Mouse (Mus musculus) stomach, embryonic 16.5 days (tissue): Measurements from ENCODE around the gene Nbea. TPM values are rescaled to one million over a fixed set of nuclear protein-coding genes. Genes with fewer than 3 reads are reported as not detected.

Experiments
- ATAC-seq: fragments of 200-750 bp; cut with Nextera tagmentation; 2 replicates; pipeline ENCODE4 v1.8.0; 2017; ENCODE audit warnings: moderate number of reproducible peaks, moderate TSS enrichment; ENCODE audit not compliant: insufficient read depth, low FRiP score
- H3K27ac ChIP-seq: fragments of 300-500 bp; sonication (generic); 2 replicates; pipeline ENCODE4 v1.5.1; 2014; ENCODE audit warnings: low read length
- H3K27me3 ChIP-seq: fragments of 300-500 bp; sonication (generic); 2 replicates; pipeline ENCODE4 v1.6.1; 2014; ENCODE audit warnings: low read length, control low read depth, mixed read lengths; ENCODE audit not compliant: control insufficient read depth, insufficient read depth
- H3K36me3 ChIP-seq: fragments of 300-500 bp; sonication (generic); 2 replicates; pipeline ENCODE4 v1.6.1; 2014; ENCODE audit warnings: low read length; ENCODE audit not compliant: control insufficient read depth, insufficient read depth
- H3K4me1 ChIP-seq: fragments of 300-500 bp; sonication (generic); 2 replicates; pipeline ENCODE4 v1.6.1; 2014; ENCODE audit warnings: low read length, control low read depth, mixed read lengths; ENCODE audit not compliant: control insufficient read depth, insufficient read depth
- H3K4me2 ChIP-seq: fragments of 300-500 bp; sonication (generic); 2 replicates; pipeline ENCODE4 v1.6.1; 2014; ENCODE audit warnings: low read depth, low read length, mixed read lengths
- H3K4me3 ChIP-seq: fragments of 300-500 bp; sonication (generic); replicated peaks from 2 replicates; pipeline ENCODE4 v1.5.1; 2014; ENCODE audit warnings: mild to moderate bottlenecking, low read length
- H3K9ac ChIP-seq: fragments of 300-500 bp; sonication (generic); 2 replicates; pipeline ENCODE4 v1.6.1; 2014; ENCODE audit warnings: low read length
- H3K9me3 ChIP-seq: fragments of 300-500 bp; sonication (generic); replicated peaks from 2 replicates; pipeline ENCODE4 v1.6.1; 2016; ENCODE audit warnings: low read length, control low read depth; ENCODE audit not compliant: control insufficient read depth
- WGBS: fragments of 180-500 bp; shearing (Covaris S2); extraction: QIAGEN DNeasy Blood & Tissue Kit; methylation state at CpG from one replicate; pipeline ENCODE4 v1.1.7; 2014; 5-methylcytosine and 5-hydroxymethylcytosine counted together
- polyA plus RNA-seq: library from polyadenylated mRNA; unstranded; fragments of >200 nt; fragmentation: Nextera tagmentation; extraction: Ambion mirVana; gene quantifications from 2 replicates; pipeline ENCODE4 v1.2.1, GENCODE M21; 2015

Nbea gene
- polyA plus RNA-seq, 1 experiment from 2014 or later, result 10.4 TPM

- Histone ChIP-seq H3K4me3 (no peak overlapping the region), H3K27me3 (no peaks in the 10 kb centered on the region), H3K9ac (no peak overlapping the region), H3K4me2 (no peak overlapping the region), H3K27ac (no peak overlapping the region), H3K4me1 (no peaks in the 10 kb centered on the region), H3K9me3 (no peaks in the 10 kb centered on the region), H3K36me3 (no peaks in the 10 kb centered on the region)
- 60% methylated on average over 5 of the region's 5 CpGs for WGBS
- no peak for ATAC-seq
These were observed 517.6 kb downstream of the Nbea start for GRCm38 (mm10) chr3:55665928-55666327.

DNA sequence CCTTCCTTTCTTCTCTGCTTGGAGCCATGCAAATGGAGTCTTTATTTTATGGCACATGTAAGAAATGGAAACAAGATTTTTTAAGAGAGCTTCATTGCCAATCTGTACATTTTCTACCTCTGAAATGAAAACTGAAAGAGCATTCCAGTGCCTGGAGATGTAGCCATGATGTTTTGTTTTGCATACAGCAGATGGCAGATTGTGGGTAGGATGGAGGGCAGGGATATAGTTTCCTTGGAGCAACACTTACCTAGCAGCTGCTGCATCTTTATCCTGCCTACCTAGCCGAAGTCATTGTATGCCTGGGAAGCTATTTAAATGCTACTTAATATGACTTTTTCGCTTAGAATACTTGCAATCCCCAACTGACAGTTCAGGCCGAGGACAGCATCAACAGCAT lies 518.8 kb downstream of the Nbea start:
- Histone ChIP-seq H3K4me1 (no peaks in the 10 kb centered on the region), H3K27me3 (no peaks in the 10 kb centered on the region), H3K4me3 (no peak overlapping the region), H3K27ac (no peak overlapping the region), H3K4me2 (no peak overlapping the region), H3K9ac (no peak overlapping the region), H3K36me3 (no peaks in the 10 kb centered on the region), H3K9me3 (no peaks in the 10 kb centered on the region)
- 85% methylated on average over 3 of the region's 3 CpGs for WGBS
- no peak for ATAC-seq

DNA sequence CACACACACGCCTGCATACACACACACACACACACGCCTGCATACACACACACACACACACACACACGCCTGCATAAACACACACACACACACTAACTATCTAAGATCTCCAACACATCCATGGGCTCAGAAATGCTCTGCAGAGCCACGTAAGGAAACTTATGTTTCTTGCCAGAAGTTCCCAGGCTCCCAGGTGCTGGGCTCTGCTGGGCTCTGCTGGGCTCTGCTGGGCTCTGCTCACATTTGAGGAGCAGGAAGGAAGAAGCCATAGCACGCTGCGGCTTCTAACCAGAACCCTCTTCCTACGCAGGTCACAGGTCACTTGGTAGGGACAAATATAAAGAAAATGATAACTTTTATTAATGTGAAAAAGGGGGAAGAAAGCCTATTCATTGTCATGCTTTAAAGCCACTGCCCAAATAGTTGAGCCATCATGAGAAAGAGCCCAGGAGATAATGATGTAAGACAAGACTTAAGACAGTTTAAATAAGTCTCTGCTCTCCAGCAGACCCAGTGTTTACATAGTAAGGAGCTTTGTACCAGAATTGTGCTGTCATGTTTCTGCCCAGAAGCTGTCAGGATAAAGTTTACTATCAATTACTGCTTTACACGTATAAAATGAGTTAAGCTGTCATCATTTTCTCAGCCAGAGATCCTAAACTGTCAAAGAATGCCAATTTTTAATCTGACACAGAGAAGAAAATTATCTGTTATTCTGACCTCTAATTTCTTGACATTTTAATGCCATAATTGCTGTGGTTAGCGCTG lies 521.6 kb downstream of the Nbea start:
- no peak overlapping the region for H3K9ac ChIP-seq
- H3K36me3 ChIP-seq, result no peaks in the 10 kb centered on the region
- no peak for ATAC-seq
- WGBS, result 46% methylated on average over 8 of the region's 9 CpGs
- no peak overlapping the region for H3K4me3 ChIP-seq
- no peaks in the 10 kb centered on the region for H3K9me3 ChIP-seq
- no peaks in the 10 kb centered on the region for H3K4me1 ChIP-seq
- H3K4me2 ChIP-seq, result no peak overlapping the region
- H3K27ac ChIP-seq, result no peak overlapping the region
- no peaks in the 10 kb centered on the region for H3K27me3 ChIP-seq

DNA sequence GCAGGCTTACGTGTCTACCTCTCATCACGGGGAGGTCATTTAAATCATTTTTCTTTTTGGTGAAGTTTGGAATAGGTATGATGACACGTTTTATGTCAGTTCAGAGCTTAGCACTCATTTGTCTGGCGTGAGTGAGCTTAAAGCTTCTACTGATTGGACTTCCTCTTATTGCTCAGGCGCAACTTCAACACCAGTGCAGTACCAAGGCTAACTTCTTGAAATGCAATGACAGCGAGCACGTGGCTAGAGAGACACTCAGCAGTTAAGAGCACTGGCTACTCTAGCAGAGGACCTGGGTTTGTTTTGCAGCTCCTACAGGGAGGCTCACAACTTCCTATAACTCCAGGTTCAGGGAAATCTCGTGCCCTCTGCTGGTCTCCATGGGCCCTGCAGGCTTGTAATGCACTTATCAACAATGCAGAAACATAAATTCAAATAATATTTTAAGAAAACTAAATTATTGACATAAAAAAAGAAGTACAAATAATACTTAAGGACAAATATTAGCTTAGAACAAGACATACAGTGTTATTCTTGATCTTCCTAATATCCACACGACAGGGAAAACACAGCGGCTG lies 523.2 kb downstream of the Nbea start:
- Histone ChIP-seq H3K4me1 (no peaks in the 10 kb centered on the region), H3K36me3 (no peaks in the 10 kb centered on the region), H3K4me3 (no peak overlapping the region), H3K9me3 (no peaks in the 10 kb centered on the region), H3K27ac (no peak overlapping the region), H3K4me2 (no peak overlapping the region), H3K9ac (no peak overlapping the region), H3K27me3 (no peaks in the 10 kb centered on the region)
- 85% methylated on average over 10 of the region's 10 CpGs for WGBS
- ATAC-seq, result no peak

GRCm38 (mm10) chr3:55659558-55660215 lies 523.8 kb downstream of the Nbea start:
- ATAC-seq, result no peak
- H3K9me3 ChIP-seq, result no peaks in the 10 kb centered on the region

DNA sequence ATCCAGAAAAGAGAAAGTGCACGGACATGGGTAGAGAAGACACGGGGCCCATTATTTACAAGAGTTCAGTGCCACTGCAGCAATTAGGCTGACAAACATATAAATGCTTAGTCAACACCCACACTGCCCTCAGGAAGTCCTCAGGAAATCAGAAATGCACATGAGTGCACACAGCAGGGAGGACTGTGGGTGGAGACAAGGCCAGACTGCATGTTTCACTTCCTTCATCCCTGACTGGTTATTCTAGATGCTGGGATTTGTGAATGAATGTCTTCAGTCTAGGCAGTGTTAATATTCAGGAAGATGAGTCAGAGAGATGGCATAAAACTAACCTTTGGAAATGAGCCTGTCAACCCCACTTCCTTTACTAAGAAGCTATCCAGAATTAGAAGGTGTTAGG lies 531.2 kb downstream of the Nbea start:
- Histone ChIP-seq H3K4me1 (no peaks in the 10 kb centered on the region), H3K4me3 (no peak overlapping the region), H3K9me3 (no peaks in the 10 kb centered on the region), H3K27ac (0 out of 2 replicates have a peak overlapping the region, but pooled peaks have one; percentile 26), H3K4me2 (no peak overlapping the region), H3K36me3 (no peaks in the 10 kb centered on the region), H3K9ac (no peak overlapping the region), H3K27me3 (no peaks in the 10 kb centered on the region)
- ATAC-seq, result 0 out of 2 replicates have a peak, but pooled peaks have one; percentile 62
- WGBS, result 62% methylated on average over 2 of the region's 2 CpGs

More at GRCm38 (mm10) chr3:55659558-55660215, 523.8 kb downstream of the Nbea start:
- Histone ChIP-seq H3K4me1 (no peaks in the 10 kb centered on the region), H3K4me2 (no peak overlapping the region), H3K9ac (no peak overlapping the region), H3K27me3 (no peaks in the 10 kb centered on the region), H3K4me3 (no peak overlapping the region), H3K27ac (no peak overlapping the region), H3K36me3 (no peaks in the 10 kb centered on the region)
- 51% methylated on average over 7 of the region's 7 CpGs for WGBS

DNA sequence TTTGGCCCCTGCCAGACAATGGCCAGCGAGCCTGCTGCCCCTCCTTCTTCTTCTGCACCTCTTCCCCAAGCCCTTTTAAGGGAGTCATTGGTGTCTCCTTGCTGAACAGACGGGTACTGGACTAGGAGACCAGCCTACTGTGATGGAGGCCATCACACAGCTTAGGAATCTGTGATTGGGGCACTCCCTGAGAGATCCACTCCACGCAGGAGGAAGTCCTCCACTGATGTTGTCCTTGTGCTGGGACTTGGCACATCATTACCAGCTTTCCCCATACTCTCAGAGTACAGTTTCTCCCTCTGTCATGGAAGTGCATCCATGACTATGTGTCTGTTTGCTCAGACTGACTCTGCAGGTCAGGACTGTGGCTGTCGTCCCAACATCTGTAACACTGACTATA lies 531.6 kb downstream of the Nbea start:
- no peak for ATAC-seq
- H3K27me3 ChIP-seq, result no peaks in the 10 kb centered on the region
- H3K4me1 ChIP-seq, result no peaks in the 10 kb centered on the region
- H3K9me3 ChIP-seq, result no peaks in the 10 kb centered on the region
- no peak overlapping the region for H3K4me2 ChIP-seq
- no peaks in the 10 kb centered on the region for H3K36me3 ChIP-seq
- no peak overlapping the region for H3K9ac ChIP-seq
- 0 out of 2 replicates have a peak overlapping the region, but pooled peaks have one; percentile 26 for H3K27ac ChIP-seq
- WGBS, result 68% methylated on average over 4 of the region's 4 CpGs
- no peak overlapping the region for H3K4me3 ChIP-seq

- Histone ChIP-seq H3K27me3 (no peaks in the 10 kb centered on the region), H3K4me2 (no peak overlapping the region), H3K36me3 (no peaks in the 10 kb centered on the region), H3K27ac (no peak overlapping the region), H3K9me3 (no peaks in the 10 kb centered on the region), H3K4me1 (no peaks in the 10 kb centered on the region), H3K9ac (no peak overlapping the region), H3K4me3 (no peak overlapping the region)
- 62% methylated on average over 5 of the region's 5 CpGs for WGBS
- ATAC-seq, result no peak
These were observed 534.0 kb downstream of the Nbea start for GRCm38 (mm10) chr3:55649541-55649940.

DNA sequence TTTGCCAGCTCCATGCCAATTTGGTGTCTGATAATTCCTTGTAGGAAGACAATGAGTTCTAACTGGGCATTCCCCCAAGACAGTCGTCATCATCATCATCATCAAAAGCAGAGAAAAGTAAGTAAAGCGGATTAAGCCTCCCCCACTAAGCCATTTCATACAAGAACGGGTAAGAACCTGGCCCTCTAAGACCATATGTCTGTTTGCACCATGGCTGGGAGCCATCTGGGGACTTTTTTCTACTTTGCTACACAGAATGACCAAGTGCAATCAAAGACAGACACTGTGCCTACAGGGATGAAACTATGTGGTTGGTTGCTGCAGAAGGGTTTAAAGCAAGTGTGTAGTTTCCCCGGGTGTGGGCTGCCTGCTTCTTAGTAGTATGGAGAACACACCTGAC lies 535.2 kb downstream of the Nbea start:
- Histone ChIP-seq H3K27ac (no peak overlapping the region), H3K4me1 (no peaks in the 10 kb centered on the region), H3K9ac (no peak overlapping the region), H3K4me3 (no peak overlapping the region), H3K4me2 (no peak overlapping the region), H3K27me3 (no peaks in the 10 kb centered on the region), H3K9me3 (no peaks in the 10 kb centered on the region), H3K36me3 (no peaks in the 10 kb centered on the region)
- ATAC-seq, result no peak
- 81% methylated on average over 4 of the region's 4 CpGs for WGBS
